Mouse (Mus musculus): ENCODE results near the gene Ces1b. TPM values are rescaled to one million over a fixed set of nuclear protein-coding genes. Genes with fewer than 3 reads are reported as not detected.

Ces1b gene
- total and polyA plus RNA-seq, 2 experiments from 2014 or later = not detected

DNA sequence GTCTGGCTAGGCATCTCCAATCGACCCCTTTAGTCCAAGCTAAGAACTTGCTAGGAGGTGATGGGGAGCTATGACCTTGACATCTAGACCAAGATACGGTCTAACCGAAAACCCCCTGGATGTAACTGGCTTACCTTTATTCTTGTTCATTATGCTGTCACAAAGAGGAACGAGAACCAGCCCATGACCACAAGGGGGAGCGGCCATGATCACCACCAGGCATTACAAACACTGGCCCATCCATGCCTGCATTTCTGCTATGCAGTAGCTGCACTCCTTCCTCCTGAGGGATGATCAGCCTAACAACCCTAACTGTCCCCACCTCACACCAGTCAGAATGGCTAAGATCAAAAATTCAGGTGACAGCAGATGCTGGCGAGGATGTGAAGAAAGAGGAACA, 67.6 kb downstream of the Ces1b start:
- no peak overlapping the region for H3K9ac ChIP-seq (replicated peaks; ENCODE audit: low read length)
- H3K4me2 ChIP-seq (ENCODE audit: low read depth, low read length) = no peak overlapping the region
- no peak for ATAC-seq
- DNase-seq (ENCODE audit: low spot score) = peak; percentile 26
- TF ChIP-seq CTCF (IDR thresholded peaks at IDR 0.05; ENCODE audit: low read depth) = peak; percentile 60
- H3K36me3 ChIP-seq (ENCODE audit: insufficient read depth, low read length) = no peaks in the 10 kb centered on the region
- 81% methylated on average over 6 of the region's 6 CpGs for WGBS
- no peaks in the 10 kb centered on the region for H3K4me1 ChIP-seq (ENCODE audit: insufficient read depth, low read length)
- H3K27ac ChIP-seq = no peak overlapping the region
- H3K4me3 ChIP-seq (ENCODE audit: low read length) = no peak overlapping the region
- no peaks in the 10 kb centered on the region for H3K27me3 ChIP-seq (ENCODE audit: insufficient read depth, low read length)
- H3K9me3 ChIP-seq (ENCODE audit: low read length) = no peaks in the 10 kb centered on the region

DNA sequence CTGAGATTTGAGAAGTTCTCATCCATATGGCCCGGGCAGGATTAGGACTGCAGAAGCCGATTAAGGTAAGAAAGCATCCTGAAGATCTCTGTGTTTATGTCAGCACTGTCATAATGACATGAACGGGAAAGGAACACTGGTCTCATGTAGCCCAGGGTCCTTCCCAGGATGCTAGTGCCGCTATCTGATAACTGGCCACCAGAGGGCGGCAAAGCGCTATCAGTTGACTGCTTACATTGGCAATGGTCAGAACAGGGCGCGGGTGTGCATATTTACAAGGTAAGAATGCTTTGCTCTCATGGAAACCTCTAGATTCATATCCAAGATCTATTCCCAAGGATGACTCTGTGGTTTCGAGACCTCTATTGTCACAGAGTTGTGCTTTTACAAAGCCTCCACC, 68.4 kb downstream of the Ces1b start:
- TF ChIP-seq CTCF (IDR thresholded peaks at IDR 0.05; ENCODE audit: low read depth) = peak; percentile 98
- no peak overlapping the region for H3K4me2 ChIP-seq (ENCODE audit: low read depth, low read length)
- no peaks in the 10 kb centered on the region for H3K27me3 ChIP-seq (ENCODE audit: insufficient read depth, low read length)
- H3K4me3 ChIP-seq (ENCODE audit: low read length) = no peak overlapping the region
- peak; percentile 86 for ATAC-seq
- H3K27ac ChIP-seq = no peak overlapping the region
- peak; percentile 94 for DNase-seq (ENCODE audit: low spot score)
- H3K9me3 ChIP-seq (ENCODE audit: low read length) = no peaks in the 10 kb centered on the region
- H3K4me1 ChIP-seq (ENCODE audit: insufficient read depth, low read length) = no peaks in the 10 kb centered on the region
- H3K36me3 ChIP-seq (ENCODE audit: insufficient read depth, low read length) = no peaks in the 10 kb centered on the region
- no peak overlapping the region for H3K9ac ChIP-seq (replicated peaks; ENCODE audit: low read length)
- WGBS = 9% methylated on average over 9 of the region's 9 CpGs

DNA sequence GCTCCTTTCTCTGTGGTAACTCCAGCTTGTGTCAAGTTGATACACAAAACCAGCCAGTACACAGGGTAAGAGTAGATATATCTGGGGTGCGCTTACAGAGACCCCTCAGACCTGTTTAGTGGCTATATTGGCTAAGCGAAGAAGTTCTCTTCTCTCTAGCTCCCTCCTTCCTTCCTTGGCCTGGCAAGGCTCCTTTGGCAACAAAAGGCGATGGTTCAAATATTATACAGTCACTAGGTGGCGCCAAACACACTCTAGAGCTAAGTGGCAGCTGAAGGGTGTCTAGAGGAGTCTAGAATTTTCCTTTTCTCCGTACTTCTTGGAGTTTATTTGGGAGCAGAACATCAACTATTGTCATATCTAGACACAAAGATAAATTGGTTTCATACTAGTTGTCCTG, 69.5 kb downstream of the Ces1b start:
- ATAC-seq (no peak), DNase-seq (ENCODE audit: low spot score) (peak; percentile 89)
- Histone ChIP-seq H3K27me3 (ENCODE audit: insufficient read depth, low read length) (no peaks in the 10 kb centered on the region), H3K4me3 (ENCODE audit: low read length) (no peak overlapping the region), H3K36me3 (ENCODE audit: insufficient read depth, low read length) (no peaks in the 10 kb centered on the region), H3K9me3 (ENCODE audit: low read length) (no peaks in the 10 kb centered on the region), H3K27ac (no peak overlapping the region), H3K4me1 (ENCODE audit: insufficient read depth, low read length) (no peaks in the 10 kb centered on the region), H3K9ac (replicated peaks; ENCODE audit: low read length) (no peak overlapping the region), H3K4me2 (ENCODE audit: low read depth, low read length) (no peak overlapping the region)
- 26% methylated on average over 5 of the region's 5 CpGs for WGBS
- peak; percentile 78 for TF ChIP-seq CTCF (IDR thresholded peaks at IDR 0.05; ENCODE audit: low read depth)

Other genes with a start within 250 kb of the Ces1b start
- 6.2 and 10.9 TPM in 2 replicates for gene Lpcat2, start 224.7 kb downstream of the Ces1b start, total RNA-seq (2014; rRNA removed)
- 12.7 and 12.8 TPM in 2 replicates for gene Lpcat2, start 224.7 kb downstream of the Ces1b start, polyA plus RNA-seq (2015; fragmentation: Nextera tagmentation; extraction: Ambion mirVana)
- gene Capns2, start 178.6 kb downstream of the Ces1b start, total RNA-seq (2014; rRNA removed) = 0.68 TPM in 1 of 2 replicates, not detected in the other
- gene Capns2, start 178.6 kb downstream of the Ces1b start, polyA plus RNA-seq (2015; fragmentation: Nextera tagmentation; extraction: Ambion mirVana) = not detected in 2 replicates
- 7.9 and 10.6 TPM in 2 replicates for gene Slc6a2, start 119.9 kb downstream of the Ces1b start, total RNA-seq (2014; rRNA removed)
- 5.9 and 6.6 TPM in 2 replicates for gene Slc6a2, start 119.9 kb downstream of the Ces1b start, polyA plus RNA-seq (2015; fragmentation: Nextera tagmentation; extraction: Ambion mirVana)
- not detected in 2 replicates for gene Ces1a, start 31.8 kb downstream of the Ces1b start, total RNA-seq (2014; rRNA removed)
- not detected in 2 replicates for gene Ces1a, start 31.8 kb downstream of the Ces1b start, polyA plus RNA-seq (2015; fragmentation: Nextera tagmentation; extraction: Ambion mirVana)
- gene Ces1c, start 51.3 kb upstream of the Ces1b start, total RNA-seq (2014; rRNA removed) = not detected in 2 replicates
- gene Ces1c, start 51.3 kb upstream of the Ces1b start, polyA plus RNA-seq (2015; fragmentation: Nextera tagmentation; extraction: Ambion mirVana) = not detected in 2 replicates
- not detected in 2 replicates for gene Ces1d, start 117.8 kb upstream of the Ces1b start, total RNA-seq (2014; rRNA removed)
- 0.11 and 0.15 TPM in 2 replicates for gene Ces1d, start 117.8 kb upstream of the Ces1b start, polyA plus RNA-seq (2015; fragmentation: Nextera tagmentation; extraction: Ambion mirVana)
- not detected in 2 replicates for gene Ces1e, start 149.6 kb upstream of the Ces1b start, total RNA-seq (2014; rRNA removed)
- not detected in 2 replicates for gene Ces1e, start 149.6 kb upstream of the Ces1b start, polyA plus RNA-seq (2015; fragmentation: Nextera tagmentation; extraction: Ambion mirVana)
- gene Ces1f, start 199.7 kb upstream of the Ces1b start, total RNA-seq (2014; rRNA removed) = not detected in 2 replicates
- gene Ces1f, start 199.7 kb upstream of the Ces1b start, polyA plus RNA-seq (2015; fragmentation: Nextera tagmentation; extraction: Ambion mirVana) = not detected in 2 replicates